Mouse (Mus musculus): ENCODE measurements around the gene Prf1.

The Prf1 gene

DNA sequence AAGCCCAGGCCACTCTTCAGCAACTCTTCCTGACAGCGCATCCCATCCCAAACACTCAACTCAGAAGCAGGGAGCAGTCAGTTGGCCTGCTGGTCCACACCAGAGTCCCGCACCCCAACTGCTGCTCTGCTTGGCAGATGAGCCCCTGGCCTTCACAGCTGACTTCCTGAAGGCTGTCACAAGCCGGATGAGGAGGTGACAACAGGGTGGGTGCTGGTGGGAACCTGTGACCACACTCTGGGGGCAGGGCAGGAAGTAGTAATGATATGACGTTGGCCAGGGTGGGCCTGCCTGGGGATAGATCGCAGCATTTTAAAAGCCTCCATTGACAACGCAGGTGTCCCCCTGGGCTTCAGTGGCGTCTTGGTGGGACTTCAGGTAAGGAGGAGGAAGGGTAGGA, at the start of gene Prf1:
TSS of gene Prf1 (plus strand) at position 357 of the 400 bp plus-strand sequence.
- DNase-seq = no peak

DNA sequence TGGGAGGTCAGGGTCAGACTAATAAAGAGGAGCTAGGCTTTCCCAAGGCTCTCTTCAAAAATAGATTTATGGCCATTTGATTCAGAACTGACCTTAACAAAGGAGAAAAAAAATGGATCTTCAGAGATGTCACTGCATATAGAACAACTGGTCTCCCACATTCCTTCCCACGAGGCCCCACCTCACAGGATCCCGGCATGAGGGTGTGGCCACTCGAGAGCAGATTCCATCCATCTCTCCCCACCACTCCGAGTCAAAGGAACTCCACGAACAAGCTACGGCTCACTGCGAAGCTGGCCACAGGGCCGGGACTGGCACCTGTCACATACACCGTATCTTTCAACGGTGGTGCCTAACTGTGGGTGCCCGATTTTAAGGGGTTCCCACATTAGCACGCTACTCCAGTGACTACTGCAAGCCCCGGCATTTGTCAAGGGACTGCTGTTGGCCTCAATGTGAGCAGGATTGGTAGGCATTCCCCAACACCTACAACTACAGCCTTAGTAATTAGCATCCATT, 49.0 kb upstream of the Prf1 start:
- no peak for DNase-seq

DNA sequence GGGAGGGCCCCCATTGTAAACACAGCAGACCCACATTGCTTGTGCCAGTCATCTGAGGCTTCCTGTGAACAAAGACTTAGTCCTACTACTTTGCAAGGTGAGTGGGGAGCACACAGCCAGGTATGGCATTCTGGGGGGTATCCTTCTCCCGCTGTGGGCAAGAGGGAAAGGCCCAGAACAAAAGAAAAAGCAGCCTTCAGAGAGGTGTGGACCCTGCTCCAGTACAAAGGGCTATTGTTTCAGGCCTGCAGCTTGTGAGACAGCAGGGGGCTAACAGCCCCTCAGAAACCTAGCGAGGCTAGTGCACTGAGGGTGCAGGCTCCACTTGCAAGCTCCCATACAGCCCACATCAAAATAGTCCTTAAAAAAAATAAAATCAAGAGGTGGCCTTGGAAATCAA, 47.7 kb upstream of the Prf1 start:
- DNase-seq = no peak

- no peak for DNase-seq
These were observed 42.9 kb upstream of the Prf1 start for GRCm38 (mm10) chr10:61254761-61255160.

DNA sequence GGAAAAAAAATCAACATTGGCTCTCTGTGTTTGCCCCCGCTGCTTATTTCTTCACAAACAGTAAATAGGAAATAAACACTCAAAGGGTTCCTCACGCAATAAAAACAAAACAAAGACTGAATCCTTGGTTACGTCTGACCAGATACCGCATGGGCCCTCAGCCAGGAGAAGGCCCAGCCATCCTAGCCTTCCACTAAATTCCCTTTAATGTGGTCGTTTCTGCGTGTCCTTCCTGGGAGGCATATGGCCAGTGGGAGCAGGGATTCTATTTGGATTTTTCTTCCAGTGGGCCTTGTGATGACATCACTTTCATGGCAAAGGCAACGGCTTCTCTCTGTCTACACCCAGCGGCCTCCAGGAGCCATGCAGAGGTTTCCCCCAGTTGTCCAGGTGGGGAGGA, 42.4 kb upstream of the Prf1 start:
- no peak for DNase-seq

DNA sequence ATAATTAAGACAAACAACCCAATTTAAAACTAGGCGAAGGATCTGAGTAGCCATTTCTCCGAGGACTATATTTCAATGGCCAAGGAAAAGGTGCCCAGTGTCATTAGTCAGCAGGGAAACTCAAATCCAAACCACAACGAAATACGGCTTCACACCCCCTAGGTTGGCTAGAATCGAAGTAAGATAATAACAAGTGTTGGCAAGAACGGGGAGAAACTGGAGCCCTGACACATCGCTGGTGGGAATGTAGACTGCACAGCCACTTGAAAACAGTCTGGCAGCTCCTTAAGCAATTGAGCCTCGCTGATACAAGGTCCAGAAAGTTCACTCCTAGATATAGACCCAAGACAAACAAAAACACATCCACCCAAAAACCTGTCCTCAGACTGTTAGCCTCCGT, 41.0 kb upstream of the Prf1 start:
- no peak for DNase-seq

DNA sequence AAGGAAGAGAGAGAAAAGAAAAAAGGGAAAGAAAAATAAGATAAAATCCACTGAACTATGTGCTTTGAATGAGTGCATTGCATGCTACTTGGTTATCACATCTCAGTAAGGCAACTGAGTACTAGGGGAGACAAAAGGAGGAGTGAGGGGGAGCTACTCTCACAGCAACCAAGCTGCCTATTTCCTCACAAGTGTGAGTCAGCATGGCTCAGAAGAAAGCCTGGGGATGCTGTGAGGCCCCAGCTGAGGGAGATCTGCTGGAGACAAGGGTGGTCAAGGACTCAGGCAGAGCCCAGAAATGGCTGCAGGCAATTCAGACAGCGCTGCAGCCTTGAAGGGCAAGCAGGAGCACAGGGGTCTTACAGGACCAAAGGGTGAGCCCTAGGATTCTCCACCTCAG, 39.5 kb upstream of the Prf1 start:
- DNase-seq = no peak

- no peak for DNase-seq
These were observed 36.1 kb upstream of the Prf1 start for GRCm38 (mm10) chr10:61261229-61262156.

DNA sequence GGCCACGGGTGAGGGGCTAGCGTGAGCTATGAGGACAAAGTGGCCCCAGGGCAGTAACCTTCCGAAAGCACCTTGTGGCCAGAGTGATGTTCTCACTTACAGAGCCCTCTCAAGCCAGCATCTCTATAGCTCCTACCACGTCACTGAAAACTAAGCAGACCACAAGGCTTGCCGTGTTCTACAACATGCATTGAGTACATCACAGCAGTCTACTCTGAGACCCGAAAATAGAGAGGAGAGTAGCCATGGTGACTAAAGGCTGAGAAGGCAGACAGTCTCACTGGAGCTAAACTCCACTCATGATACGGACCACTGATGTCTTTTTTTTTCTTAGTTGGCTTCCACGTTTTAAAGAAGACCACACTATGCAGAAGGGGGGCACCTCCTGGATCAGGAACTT, 34.0 kb upstream of the Prf1 start:
- DNase-seq = no peak

DNA sequence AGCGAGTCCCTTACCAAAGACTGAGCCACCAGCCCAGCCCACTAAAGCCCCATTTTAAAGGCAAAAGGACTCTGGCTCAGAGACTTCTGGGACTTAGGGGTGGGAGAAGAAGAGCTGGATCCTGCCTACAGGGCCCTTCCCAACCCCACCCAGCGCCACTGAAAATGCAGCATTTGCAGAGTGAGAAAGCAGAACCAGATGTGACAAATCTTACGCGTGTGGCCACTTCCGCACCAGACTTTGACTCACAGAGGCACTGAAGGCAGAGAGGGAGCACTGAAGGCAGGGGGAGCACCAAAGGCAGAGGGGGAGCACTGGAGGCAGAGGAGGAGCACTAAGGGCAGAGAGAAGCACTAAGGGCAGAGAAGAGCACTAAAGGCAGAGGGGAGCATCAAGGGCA, 30.3 kb upstream of the Prf1 start:
- no peak for DNase-seq

GRCm38 (mm10) chr10:61272089-61272626, 25.5 kb upstream of the Prf1 start:
- DNase-seq = no peak

- no peak for DNase-seq
These were observed 25.0 kb upstream of the Prf1 start for GRCm38 (mm10) chr10:61272631-61273030.

DNA sequence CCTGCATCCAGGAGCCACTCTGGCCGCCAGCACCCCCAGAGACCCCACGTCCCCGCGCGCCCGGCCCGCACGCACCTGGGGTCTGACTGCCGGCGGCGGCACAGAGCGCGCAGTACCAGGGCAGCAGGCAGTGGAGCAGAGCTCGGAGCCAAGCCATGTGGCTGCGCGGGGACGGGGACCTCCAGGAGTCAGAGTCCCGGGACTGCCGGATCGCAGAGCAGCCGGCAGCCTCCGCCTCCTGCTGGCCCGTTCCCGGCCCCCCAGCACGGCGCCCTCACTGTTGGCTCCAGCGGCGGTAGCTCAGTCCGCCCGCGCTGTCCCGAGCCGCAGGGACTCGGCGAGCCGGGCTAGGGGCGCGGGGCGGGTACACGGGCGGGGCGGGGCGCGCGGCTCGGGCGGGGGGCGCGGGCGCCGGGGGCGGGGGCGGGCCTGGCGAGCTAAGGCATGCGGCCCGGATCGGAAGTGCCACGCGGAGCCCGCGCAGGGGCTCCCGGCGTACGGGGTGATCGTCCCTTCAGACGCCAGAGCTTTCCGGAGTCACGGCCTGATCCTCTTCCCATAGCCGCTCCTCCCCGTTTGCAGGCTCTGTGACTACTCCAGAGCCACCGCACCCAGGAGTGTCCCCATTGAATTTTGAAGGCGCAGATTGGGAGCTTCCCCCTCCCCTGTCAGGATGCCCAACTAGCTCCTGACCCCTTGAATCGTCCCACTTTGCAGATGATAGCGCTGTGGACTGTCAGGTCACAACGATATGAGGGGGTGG, 24.4 kb upstream of the Prf1 start, which contains the start of gene Adamts14:
TSS of gene Adamts14 (minus strand) at position 358 of the 763 bp plus-strand sequence.
- DNase-seq = peak; percentile 40

GRCm38 (mm10) chr10:61273844-61274215, 23.8 kb upstream of the Prf1 start:
- no peak for DNase-seq

DNA sequence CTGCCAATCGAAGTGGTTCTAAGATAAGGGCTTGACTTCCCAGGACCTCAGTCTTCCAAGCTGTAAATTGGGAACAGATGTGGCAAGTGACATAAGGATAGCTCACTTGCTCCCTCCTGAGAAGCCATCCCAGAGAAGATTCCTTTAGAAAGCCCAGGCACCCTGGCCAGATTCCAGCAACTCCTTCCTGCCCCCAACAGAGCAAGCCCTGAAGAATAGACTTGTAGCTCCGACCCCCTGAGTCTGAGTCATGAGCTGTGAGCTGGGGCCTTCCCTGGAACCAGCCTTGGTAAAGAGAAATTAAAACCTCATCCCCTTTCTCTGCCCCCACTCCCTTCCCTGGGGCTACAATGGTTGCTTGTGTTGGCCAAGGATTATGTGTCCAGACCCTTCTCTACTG, 23.1 kb upstream of the Prf1 start:
- DNase-seq = no peak

DNA sequence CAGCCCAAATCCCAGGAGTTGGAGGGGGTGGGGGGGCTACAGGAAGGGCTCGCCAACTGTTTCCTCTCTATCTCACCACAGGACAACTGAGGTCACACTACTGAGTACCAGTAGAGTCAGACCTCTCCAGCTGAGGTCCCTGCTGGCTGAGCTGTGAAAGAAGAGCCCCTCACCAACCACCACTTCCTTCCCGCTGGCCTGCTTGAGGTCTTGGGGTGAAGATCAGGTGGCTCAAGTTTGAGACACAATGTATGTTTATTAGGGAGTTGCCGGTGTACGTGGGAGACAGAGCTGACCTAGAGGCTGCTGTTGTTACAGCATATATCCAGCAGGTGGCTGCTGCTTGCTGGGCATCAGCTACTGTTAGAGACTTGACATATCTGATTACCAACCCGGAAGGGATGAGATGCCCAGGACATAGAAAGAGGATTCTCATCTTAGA, 21.9 kb upstream of the Prf1 start:
- peak; percentile 26 for DNase-seq

- no peak for DNase-seq
These were observed 20.6 kb upstream of the Prf1 start for GRCm38 (mm10) chr10:61277051-61277450.

GRCm38 (mm10) chr10:61277918-61278674, 19.5 kb upstream of the Prf1 start:
- DNase-seq = peak; percentile 19

DNA sequence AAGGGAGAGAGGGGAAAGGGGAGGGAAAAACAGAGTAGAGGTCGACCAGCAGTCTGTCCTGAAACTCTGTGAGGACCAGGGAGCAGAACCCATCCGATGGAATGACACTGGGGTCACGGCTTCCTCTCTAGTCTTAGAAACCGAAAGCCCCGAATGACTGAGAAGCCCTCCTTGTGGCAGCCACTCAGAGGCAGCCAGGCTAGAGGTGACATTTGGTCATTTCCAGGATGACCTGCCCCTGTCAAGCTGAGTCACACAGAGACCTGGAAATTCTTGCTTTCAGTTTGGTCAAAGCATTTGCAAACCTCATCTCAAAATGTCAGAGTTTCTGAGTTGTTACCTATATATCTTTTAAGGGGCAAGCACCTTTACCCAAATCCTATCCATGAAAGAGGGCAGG, 16.5 kb upstream of the Prf1 start:
- no peak for DNase-seq

DNA sequence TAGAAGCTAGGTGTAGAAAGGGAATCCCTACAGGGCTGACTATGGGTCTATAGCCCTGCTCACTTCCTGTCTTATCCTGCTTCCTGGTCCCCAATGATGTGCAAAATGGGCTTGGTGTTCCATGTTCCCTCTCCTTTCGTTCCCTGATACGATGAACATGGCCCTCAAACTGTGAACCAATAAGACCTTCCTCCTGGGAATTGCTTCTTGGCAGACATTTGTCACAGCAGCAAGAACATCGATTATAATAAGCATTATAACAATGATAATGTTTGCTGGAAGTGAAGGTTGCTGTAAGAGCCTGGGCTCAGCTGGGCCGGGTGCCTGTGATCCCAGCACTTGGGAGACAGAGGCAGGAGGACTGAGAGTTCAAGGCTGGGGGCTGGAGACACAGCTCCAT, 13.3 kb upstream of the Prf1 start:
- no peak for DNase-seq

DNA sequence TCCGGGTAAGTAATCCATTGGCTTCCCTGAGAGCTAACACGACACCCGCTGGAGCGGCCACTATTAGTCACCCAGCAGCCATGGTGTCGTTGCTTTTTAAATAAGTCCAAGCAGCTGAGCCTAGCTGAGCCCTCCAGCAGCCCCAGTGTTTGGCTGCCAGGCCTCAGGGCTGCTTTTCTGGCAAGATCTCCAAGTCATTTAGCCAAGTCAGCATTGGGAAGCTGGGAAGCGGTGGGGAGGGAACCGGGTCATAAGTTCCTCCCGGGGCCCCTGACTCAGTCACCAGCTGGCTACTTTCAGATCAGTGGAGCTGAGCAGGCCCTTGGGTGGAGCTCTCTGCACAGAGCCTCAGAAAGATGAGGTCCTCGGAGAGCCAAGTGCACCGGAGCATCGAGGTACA, 12.4 kb upstream of the Prf1 start:
- DNase-seq = no peak

DNA sequence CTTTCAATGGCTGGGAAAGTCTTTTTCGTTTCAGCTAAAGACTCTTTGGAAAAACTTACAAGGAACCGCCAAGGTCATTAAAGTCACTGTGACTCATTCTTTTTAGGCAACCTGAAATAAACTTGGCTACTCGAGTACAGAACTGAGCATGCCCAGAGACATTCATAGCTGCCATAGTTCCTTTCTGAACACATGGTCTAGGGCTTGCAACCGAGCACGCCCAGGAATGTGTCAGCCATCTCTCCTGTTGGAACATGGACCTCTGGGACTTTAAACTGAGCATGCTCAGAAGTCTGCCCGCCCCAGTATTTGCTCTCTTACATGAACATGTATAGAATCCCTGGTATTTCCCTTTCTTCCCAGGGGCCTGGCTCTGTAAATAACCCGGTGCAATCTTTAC, 11.4 kb upstream of the Prf1 start:
- no peak for DNase-seq

DNA sequence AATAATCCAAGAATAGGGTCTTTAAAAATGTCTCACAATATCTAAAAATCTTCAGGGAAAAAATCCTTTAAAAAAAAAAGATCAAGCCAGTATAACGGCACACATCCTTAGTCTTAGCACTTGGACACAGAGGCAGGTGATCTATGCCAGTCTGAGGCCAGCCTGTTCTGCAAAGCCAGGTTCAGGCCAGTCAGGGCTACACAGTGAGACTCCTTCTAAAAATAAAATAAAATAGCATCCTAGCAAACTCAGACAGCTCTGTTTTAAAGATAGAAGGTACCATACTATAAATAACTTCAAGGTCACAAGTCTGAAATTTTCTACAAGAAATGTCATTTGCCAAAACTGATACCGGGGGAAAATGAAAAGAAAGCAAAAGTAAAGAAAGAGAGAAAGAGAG, 7.6 kb upstream of the Prf1 start:
- DNase-seq = no peak

Measured in liver (tissue).